Mouse (Mus musculus): Measurements from ENCODE around the gene D7Ertd443e. TPM values are rescaled to one million over a fixed set of nuclear protein-coding genes. Genes with fewer than 3 reads are reported as not detected.

The D7Ertd443e gene
- total RNA-seq, 1 experiment from 2014 or later: 0.74 TPM

DNA sequence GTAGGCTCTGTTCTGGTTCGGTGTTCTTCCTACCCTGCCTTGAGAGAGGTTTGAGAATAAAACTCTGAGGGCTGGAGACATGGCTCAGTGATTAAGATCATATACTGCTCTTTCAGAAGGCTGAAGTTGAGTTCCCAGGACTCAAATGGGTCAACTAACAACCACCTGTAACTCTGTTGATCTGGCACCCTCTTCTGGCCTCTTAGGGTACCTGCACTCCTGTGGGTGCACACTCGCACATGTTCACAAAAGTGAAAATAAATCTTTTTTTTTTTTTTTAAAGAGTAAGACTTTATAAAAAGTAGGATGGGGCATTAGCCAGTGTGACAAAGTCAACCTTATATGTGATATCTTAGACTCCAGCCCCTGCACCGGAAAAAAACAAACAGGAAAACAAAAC, 146.6 kb downstream of the D7Ertd443e start:
- no peak for ATAC-seq (replicated peaks in 1 of 2; ENCODE audit: insufficient read depth in 1 of 2, low FRiP score in 2 of 2, low TSS enrichment in 1 of 2, low read depth in 1 of 2, poor library complexity in 2 of 2, severe bottlenecking in 2 of 2)

- ATAC-seq (replicated peaks in 1 of 2; ENCODE audit: insufficient read depth in 1 of 2, low FRiP score in 2 of 2, low TSS enrichment in 1 of 2, low read depth in 1 of 2, poor library complexity in 2 of 2, severe bottlenecking in 2 of 2): no peak
Observed at GRCm38 (mm10) chr7:134237356-134237755, 148.1 kb downstream of the D7Ertd443e start.

DNA sequence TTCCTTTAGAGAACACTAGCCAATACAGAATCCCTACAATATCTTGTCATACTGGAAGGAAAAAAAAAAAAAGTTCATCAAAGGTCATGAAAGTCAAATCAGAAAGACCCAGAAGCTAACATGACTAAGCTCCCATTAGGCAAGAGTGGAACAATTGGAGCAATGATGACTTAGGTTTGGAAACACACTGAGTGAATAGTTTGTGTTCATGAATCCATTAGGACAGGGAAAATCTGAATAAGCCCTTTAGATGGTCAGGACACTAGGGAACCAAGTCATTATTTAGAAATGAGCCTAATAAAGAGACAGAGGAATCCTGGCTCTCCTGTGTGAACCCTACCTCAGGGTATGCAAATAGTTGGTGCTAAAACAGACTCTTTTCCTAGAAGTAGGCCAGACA, 148.7 kb downstream of the D7Ertd443e start:
- no peak for ATAC-seq (replicated peaks in 1 of 2; ENCODE audit: insufficient read depth in 1 of 2, low FRiP score in 2 of 2, low TSS enrichment in 1 of 2, low read depth in 1 of 2, poor library complexity in 2 of 2, severe bottlenecking in 2 of 2)

GRCm38 (mm10) chr7:134235552-134235951, 149.9 kb downstream of the D7Ertd443e start:
- ATAC-seq (replicated peaks in 1 of 2; ENCODE audit: insufficient read depth in 1 of 2, low FRiP score in 2 of 2, low TSS enrichment in 1 of 2, low read depth in 1 of 2, poor library complexity in 2 of 2, severe bottlenecking in 2 of 2): no peak

- ATAC-seq (replicated peaks in 1 of 2; ENCODE audit: insufficient read depth in 1 of 2, low FRiP score in 2 of 2, low TSS enrichment in 1 of 2, low read depth in 1 of 2, poor library complexity in 2 of 2, severe bottlenecking in 2 of 2): no peak
Observed at GRCm38 (mm10) chr7:134231378-134232346, 153.8 kb downstream of the D7Ertd443e start, which contains the start of gene Adam12. Gene Adam12 (minus strand): TSS chr7:134232146.

GRCm38 (mm10) chr7:134230708-134231107, 154.8 kb downstream of the D7Ertd443e start:
- no peak for ATAC-seq (replicated peaks in 1 of 2; ENCODE audit: insufficient read depth in 1 of 2, low FRiP score in 2 of 2, low TSS enrichment in 1 of 2, low read depth in 1 of 2, poor library complexity in 2 of 2, severe bottlenecking in 2 of 2)

- no peak for ATAC-seq (replicated peaks in 1 of 2; ENCODE audit: insufficient read depth in 1 of 2, low FRiP score in 2 of 2, low TSS enrichment in 1 of 2, low read depth in 1 of 2, poor library complexity in 2 of 2, severe bottlenecking in 2 of 2)
Observed at GRCm38 (mm10) chr7:134229899-134230298, 155.6 kb downstream of the D7Ertd443e start.

DNA sequence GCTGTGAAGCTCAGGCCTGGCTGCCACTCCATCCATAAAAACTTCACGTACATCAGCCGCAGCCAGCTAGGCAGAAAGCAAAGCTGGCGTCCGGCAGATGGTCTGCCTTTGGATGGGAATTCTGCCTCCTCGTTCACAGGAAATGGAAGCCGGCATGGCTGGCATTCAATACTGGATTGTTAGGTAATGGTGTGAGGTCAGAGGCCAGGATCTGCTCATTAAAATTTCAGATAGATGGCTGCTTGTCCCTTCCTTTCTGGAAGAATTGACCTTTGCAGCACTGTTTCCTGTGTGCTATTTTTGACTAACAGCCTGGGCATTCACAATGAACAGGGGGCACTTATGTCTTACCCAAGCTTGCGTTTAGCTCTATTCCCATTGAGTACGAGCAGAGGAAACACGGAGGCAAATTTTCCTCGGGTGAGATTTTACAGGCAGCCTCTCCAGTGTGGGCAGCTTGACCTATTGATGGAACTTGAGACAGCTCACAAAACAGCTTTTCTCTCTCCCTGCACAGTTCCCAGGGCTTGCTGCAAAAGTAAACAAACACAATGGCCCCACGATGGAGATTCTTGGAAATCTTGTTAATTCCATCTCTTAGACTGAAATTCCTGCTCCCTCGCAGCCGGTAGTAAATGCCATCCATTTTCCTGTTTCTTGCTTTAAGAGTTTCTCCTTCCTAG, 157.5 kb downstream of the D7Ertd443e start:
- no peak for ATAC-seq (replicated peaks in 1 of 2; ENCODE audit: insufficient read depth in 1 of 2, low FRiP score in 2 of 2, low TSS enrichment in 1 of 2, low read depth in 1 of 2, poor library complexity in 2 of 2, severe bottlenecking in 2 of 2)

DNA sequence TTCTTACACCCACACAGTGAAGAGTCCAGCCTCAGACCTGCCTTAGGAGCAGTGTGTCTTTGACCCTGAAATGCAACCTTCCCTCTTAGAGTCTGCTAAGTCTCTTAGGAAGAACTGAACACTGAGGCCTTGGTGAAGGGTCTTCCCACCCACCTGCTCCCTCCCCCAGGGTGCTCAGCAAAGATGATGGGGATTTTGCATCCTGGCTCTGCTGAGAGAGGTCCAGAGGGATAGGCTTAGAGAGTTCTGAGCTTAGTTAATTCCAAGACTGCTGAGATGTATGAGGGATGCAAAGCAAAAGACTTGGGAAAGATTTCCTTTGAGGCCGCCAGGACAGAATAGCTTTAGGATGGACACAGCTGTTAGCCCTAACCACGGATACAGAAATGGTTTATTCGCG, 158.4 kb downstream of the D7Ertd443e start:
- ATAC-seq (replicated peaks in 1 of 2; ENCODE audit: insufficient read depth in 1 of 2, low FRiP score in 2 of 2, low TSS enrichment in 1 of 2, low read depth in 1 of 2, poor library complexity in 2 of 2, severe bottlenecking in 2 of 2): no peak

DNA sequence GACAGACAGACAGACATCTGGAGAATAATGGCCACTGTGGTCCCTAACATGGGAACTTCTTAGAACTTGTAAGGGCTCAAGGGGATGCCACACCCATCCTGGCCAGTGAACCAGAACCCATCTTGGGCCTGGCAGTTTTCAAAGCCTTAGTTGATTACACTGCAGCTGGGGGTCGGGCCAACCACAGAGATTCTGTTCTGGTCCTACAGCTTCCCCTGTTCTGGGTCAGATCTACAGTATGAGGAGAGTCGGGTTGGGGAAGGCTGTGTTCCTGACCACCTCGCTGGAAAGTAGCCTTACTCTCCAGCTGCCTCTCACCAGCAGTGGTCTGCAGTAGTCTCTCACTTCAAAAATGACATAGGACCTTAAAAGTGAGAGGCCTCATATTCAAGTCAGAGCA, 159.2 kb downstream of the D7Ertd443e start:
- no peak for ATAC-seq (replicated peaks in 1 of 2; ENCODE audit: insufficient read depth in 1 of 2, low FRiP score in 2 of 2, low TSS enrichment in 1 of 2, low read depth in 1 of 2, poor library complexity in 2 of 2, severe bottlenecking in 2 of 2)

DNA sequence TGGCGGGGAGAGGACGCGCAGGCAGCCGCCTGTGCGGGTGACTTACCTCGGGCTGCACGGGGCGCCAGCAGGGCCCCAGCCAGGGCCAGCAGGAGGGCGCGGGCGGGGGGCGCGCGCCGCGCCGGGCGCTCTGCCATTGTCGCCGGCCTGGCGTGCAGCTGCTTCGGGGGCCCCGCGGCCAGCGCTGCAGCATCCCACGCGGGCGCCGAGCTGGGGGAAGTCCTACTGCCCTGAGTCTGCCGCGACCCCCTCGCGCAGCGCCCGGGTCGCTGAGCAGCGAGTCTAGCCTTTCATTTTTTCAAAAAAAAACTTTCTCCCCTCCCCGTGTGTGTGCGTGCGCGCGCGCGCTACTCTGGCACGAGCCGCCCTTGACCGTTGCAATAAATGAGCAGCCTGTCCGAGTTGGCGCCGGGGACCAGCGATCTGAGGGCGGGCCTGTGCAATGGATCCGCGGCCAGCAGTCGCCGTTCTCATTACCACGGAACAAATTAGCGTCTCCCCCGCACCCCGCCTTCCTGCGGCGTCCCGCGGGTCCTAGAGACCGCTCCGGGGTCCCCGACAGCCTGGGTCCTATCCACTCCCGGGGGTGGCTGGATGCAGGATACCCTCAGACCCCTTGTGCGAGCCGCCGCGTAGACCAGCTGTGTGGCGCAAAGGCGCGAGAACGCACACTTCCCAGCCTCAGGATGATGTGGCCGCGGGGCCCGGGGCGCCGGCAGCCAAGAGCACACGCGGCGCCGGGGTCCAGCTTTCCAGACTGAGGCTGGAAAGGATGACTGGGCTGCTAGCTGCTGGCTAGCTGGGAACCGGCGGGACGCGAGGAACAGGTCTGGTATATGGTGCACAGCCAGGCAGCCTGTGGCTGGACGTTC, 160.5 kb downstream of the D7Ertd443e start:
- no peak for ATAC-seq (replicated peaks in 1 of 2; ENCODE audit: insufficient read depth in 1 of 2, low FRiP score in 2 of 2, low TSS enrichment in 1 of 2, low read depth in 1 of 2, poor library complexity in 2 of 2, severe bottlenecking in 2 of 2)

GRCm38 (mm10) chr7:134224421-134224740, 161.1 kb downstream of the D7Ertd443e start:
- ATAC-seq (replicated peaks in 1 of 2; ENCODE audit: insufficient read depth in 1 of 2, low FRiP score in 2 of 2, low TSS enrichment in 1 of 2, low read depth in 1 of 2, poor library complexity in 2 of 2, severe bottlenecking in 2 of 2): peak in 1 of 2 experiments; percentile 9; a peak in 1 of 4 replicates

- ATAC-seq (replicated peaks in 1 of 2; ENCODE audit: insufficient read depth in 1 of 2, low FRiP score in 2 of 2, low TSS enrichment in 1 of 2, low read depth in 1 of 2, poor library complexity in 2 of 2, severe bottlenecking in 2 of 2): peak; percentile 55 to 58; a peak in 2 of 4 replicates
Observed at GRCm38 (mm10) chr7:134223444-134224161, 161.9 kb downstream of the D7Ertd443e start.

Other genes starting within 250 kb of the D7Ertd443e start
- gene Adam12, start 153.5 kb downstream of the D7Ertd443e start, total RNA-seq (2017): 0.20 TPM in 1 of 2 replicates, not detected in the other